Mouse (Mus musculus) kidney, adult 2 months (tissue): ENCODE results near the gene Prim2.

ENCODE experiments used
- CTCF ChIP-seq: fragments of 200-500 bp; conservative IDR thresholded peaks from 2 replicates; pipeline ENCODE4 v1.5.1; 2011; ENCODE audit warnings: low read depth, mild to moderate bottlenecking, control low read depth, low read length, moderate library complexity, mixed read lengths; ENCODE audit not compliant: insufficient read depth, insufficient read length
- POLR2A ChIP-seq: fragments of 200-500 bp; IDR thresholded peaks from one replicate; pipeline ENCODE4 v1.6.1; 2011; ENCODE audit warnings: low read depth, low read length, control low read depth

- no peak for TF ChIP-seq CTCF
- TF ChIP-seq POLR2A: no peak
These were observed 42.4 kb upstream of the Prim2 start for GRCm38 (mm10) chr1:33712026-33712425.
